Mouse (Mus musculus): ENCODE data around the gene Cd59b. TPM values are rescaled to one million over a fixed set of nuclear protein-coding genes. Genes with fewer than 3 reads are reported as not detected.

The Cd59b gene
- total RNA-seq, 2 experiments from 2014 or later: 3.5 to 3.7 TPM

- intact Hi-C loops (cut with DNase I): no loop called here
- DNase-seq: no peak
These were observed 66.3 kb downstream of the Cd59b start for GRCm38 (mm10) chr2:104135920-104136319.

Other genes starting within 250 kb of the Cd59b start
- gene Lmo2, start 111.9 kb upstream of the Cd59b start, total RNA-seq (2021): 10 to 100 TPM; 21.1 to 25.3 TPM
- gene Fbxo3, start 42.1 kb upstream of the Cd59b start, total RNA-seq (2021): 10 to 100 TPM; 55.3 to 56.7 TPM
- gene 4931422A03Rik, start 41.5 kb upstream of the Cd59b start, total RNA-seq (2021): not detected
- gene Gm10912, start 4.0 kb upstream of the Cd59b start, total RNA-seq (2021): under 1 TPM in 1 of 2 experiments, not detected in 1; 0.17 TPM
- gene Gm10799, start 1.3 kb upstream of the Cd59b start, total RNA-seq (2021): not detected
- gene Cd59a, start 26.0 kb downstream of the Cd59b start, total RNA-seq (2021): 10 to 100 TPM; 43.9 to 58.0 TPM
- under 1 TPM; 0.64 to 0.79 TPM for gene A930018P22Rik, start 52.9 kb downstream of the Cd59b start, total RNA-seq (2021)